Mouse (Mus musculus): ENCODE results near the gene Pxdn. TPM values are rescaled to one million over a fixed set of nuclear protein-coding genes. Genes with fewer than 3 reads are reported as not detected.

Gene Pxdn
- polyA plus RNA-seq, 1 experiment: not detected

GRCm38 (mm10) chr12:29944650-29945049 is 7.2 kb downstream of the Pxdn start:
- TF ChIP-seq GATA1 (IDR thresholded peaks at IDR 0.05; ENCODE audit: low read length): no peak
- TF ChIP-seq TAL1 (IDR thresholded peaks at IDR 0.05; ENCODE audit: low read length): no peak
- Histone ChIP-seq H3K4me1 (ENCODE audit: control insufficient read depth) (no peaks in the 10 kb centered on the region), H3K36me3 (ENCODE audit: control insufficient read depth) (no peaks in the 10 kb centered on the region), H3K27me3 (ENCODE audit: control insufficient read depth) (no peaks in the 10 kb centered on the region), H3K4me3 (replicated peaks) (no peak overlapping the region), H3K9me3 (ENCODE audit: control insufficient read depth, low read length) (no peaks in the 10 kb centered on the region)

GRCm38 (mm10) chr12:29945182-29945743 is 7.9 kb downstream of the Pxdn start:
- H3K4me3 ChIP-seq (replicated peaks): no peak overlapping the region
- no peaks in the 10 kb centered on the region for H3K9me3 ChIP-seq (ENCODE audit: control insufficient read depth, low read length)
- no peaks in the 10 kb centered on the region for H3K27me3 ChIP-seq (ENCODE audit: control insufficient read depth)
- no peak for TF ChIP-seq TAL1 (IDR thresholded peaks at IDR 0.05; ENCODE audit: low read length)
- no peak for TF ChIP-seq GATA1 (IDR thresholded peaks at IDR 0.05; ENCODE audit: low read length)
- H3K4me1 ChIP-seq (ENCODE audit: control insufficient read depth): no peaks in the 10 kb centered on the region
- H3K36me3 ChIP-seq (ENCODE audit: control insufficient read depth): no peaks in the 10 kb centered on the region

GRCm38 (mm10) chr12:29951043-29951442 is 13.6 kb downstream of the Pxdn start:
- H3K9me3 ChIP-seq (ENCODE audit: control insufficient read depth, low read length): no peaks in the 10 kb centered on the region
- H3K36me3 ChIP-seq (ENCODE audit: control insufficient read depth): no peaks in the 10 kb centered on the region
- no peak overlapping the region for H3K4me3 ChIP-seq (replicated peaks)
- TF ChIP-seq GATA1 (IDR thresholded peaks at IDR 0.05; ENCODE audit: low read length): no peak
- no peak for TF ChIP-seq TAL1 (IDR thresholded peaks at IDR 0.05; ENCODE audit: low read length)
- no peaks in the 10 kb centered on the region for H3K4me1 ChIP-seq (ENCODE audit: control insufficient read depth)
- H3K27me3 ChIP-seq (ENCODE audit: control insufficient read depth): no peaks in the 10 kb centered on the region

GRCm38 (mm10) chr12:29951485-29951884 is 14.1 kb downstream of the Pxdn start:
- no peaks in the 10 kb centered on the region for H3K36me3 ChIP-seq (ENCODE audit: control insufficient read depth)
- H3K9me3 ChIP-seq (ENCODE audit: control insufficient read depth, low read length): no peaks in the 10 kb centered on the region
- H3K4me3 ChIP-seq (replicated peaks): no peak overlapping the region
- no peaks in the 10 kb centered on the region for H3K27me3 ChIP-seq (ENCODE audit: control insufficient read depth)
- TF ChIP-seq TAL1 (IDR thresholded peaks at IDR 0.05; ENCODE audit: low read length) (no peak), GATA1 (IDR thresholded peaks at IDR 0.05; ENCODE audit: low read length) (no peak)
- no peaks in the 10 kb centered on the region for H3K4me1 ChIP-seq (ENCODE audit: control insufficient read depth)

- no peaks in the 10 kb centered on the region for H3K4me1 ChIP-seq (ENCODE audit: control insufficient read depth)
- H3K4me3 ChIP-seq (replicated peaks): no peak overlapping the region
- no peak for TF ChIP-seq TAL1 (IDR thresholded peaks at IDR 0.05; ENCODE audit: low read length)
- H3K27me3 ChIP-seq (ENCODE audit: control insufficient read depth): no peaks in the 10 kb centered on the region
- no peaks in the 10 kb centered on the region for H3K36me3 ChIP-seq (ENCODE audit: control insufficient read depth)
- no peaks in the 10 kb centered on the region for H3K9me3 ChIP-seq (ENCODE audit: control insufficient read depth, low read length)
Measured at GRCm38 (mm10) chr12:29952102-29952501, 14.7 kb downstream of the Pxdn start.

GRCm38 (mm10) chr12:29953999-29954398 is 16.6 kb downstream of the Pxdn start:
- H3K4me3 ChIP-seq (replicated peaks): no peak overlapping the region
- no peaks in the 10 kb centered on the region for H3K36me3 ChIP-seq (ENCODE audit: control insufficient read depth)
- no peaks in the 10 kb centered on the region for H3K27me3 ChIP-seq (ENCODE audit: control insufficient read depth)
- no peaks in the 10 kb centered on the region for H3K4me1 ChIP-seq (ENCODE audit: control insufficient read depth)
- H3K9me3 ChIP-seq (ENCODE audit: control insufficient read depth, low read length): no peaks in the 10 kb centered on the region
- TF ChIP-seq GATA1 (IDR thresholded peaks at IDR 0.05; ENCODE audit: low read length): no peak
- TF ChIP-seq TAL1 (IDR thresholded peaks at IDR 0.05; ENCODE audit: low read length): no peak

- no peaks in the 10 kb centered on the region for H3K4me1 ChIP-seq (ENCODE audit: control insufficient read depth)
- H3K4me3 ChIP-seq (replicated peaks): no peak overlapping the region
- no peak for TF ChIP-seq GATA1 (IDR thresholded peaks at IDR 0.05; ENCODE audit: low read length)
- no peak for TF ChIP-seq TAL1 (IDR thresholded peaks at IDR 0.05; ENCODE audit: low read length)
- no peaks in the 10 kb centered on the region for H3K27me3 ChIP-seq (ENCODE audit: control insufficient read depth)
- no peaks in the 10 kb centered on the region for H3K9me3 ChIP-seq (ENCODE audit: control insufficient read depth, low read length)
- H3K36me3 ChIP-seq (ENCODE audit: control insufficient read depth): no peaks in the 10 kb centered on the region
Measured at GRCm38 (mm10) chr12:29954464-29954863, 17.1 kb downstream of the Pxdn start.

GRCm38 (mm10) chr12:29956969-29957368 is 19.6 kb downstream of the Pxdn start:
- Histone ChIP-seq H3K9me3 (ENCODE audit: control insufficient read depth, low read length) (no peaks in the 10 kb centered on the region), H3K4me1 (ENCODE audit: control insufficient read depth) (no peaks in the 10 kb centered on the region), H3K27me3 (ENCODE audit: control insufficient read depth) (no peaks in the 10 kb centered on the region), H3K36me3 (ENCODE audit: control insufficient read depth) (no peaks in the 10 kb centered on the region), H3K4me3 (replicated peaks) (no peak overlapping the region)
- no peak for TF ChIP-seq TAL1 (IDR thresholded peaks at IDR 0.05; ENCODE audit: low read length)
- no peak for TF ChIP-seq GATA1 (IDR thresholded peaks at IDR 0.05; ENCODE audit: low read length)

GRCm38 (mm10) chr12:29958637-29959036 is 21.2 kb downstream of the Pxdn start:
- Histone ChIP-seq H3K9me3 (ENCODE audit: control insufficient read depth, low read length) (peaks cover 2% of the 10 kb centered on the region; the same call in 1 of the 2 replicates), H3K4me1 (ENCODE audit: control insufficient read depth) (no peaks in the 10 kb centered on the region), H3K36me3 (ENCODE audit: control insufficient read depth) (no peaks in the 10 kb centered on the region), H3K4me3 (replicated peaks) (no peak overlapping the region), H3K27me3 (ENCODE audit: control insufficient read depth) (no peaks in the 10 kb centered on the region)
- TF ChIP-seq GATA1 (IDR thresholded peaks at IDR 0.05; ENCODE audit: low read length) (no peak), TAL1 (IDR thresholded peaks at IDR 0.05; ENCODE audit: low read length) (no peak)

- no peaks in the 10 kb centered on the region for H3K36me3 ChIP-seq (ENCODE audit: control insufficient read depth)
Measured at GRCm38 (mm10) chr12:29961041-29961440, 23.6 kb downstream of the Pxdn start.

More at GRCm38 (mm10) chr12:29961041-29961440, 23.6 kb downstream of the Pxdn start:
- H3K4me3 ChIP-seq (replicated peaks): no peak overlapping the region
- H3K9me3 ChIP-seq (ENCODE audit: control insufficient read depth, low read length): peaks cover 2% of the 10 kb centered on the region; the same call in 1 of the 2 replicates
- no peaks in the 10 kb centered on the region for H3K4me1 ChIP-seq (ENCODE audit: control insufficient read depth)
- H3K27me3 ChIP-seq (ENCODE audit: control insufficient read depth): no peaks in the 10 kb centered on the region
- TF ChIP-seq GATA1 (IDR thresholded peaks at IDR 0.05; ENCODE audit: low read length) (no peak), TAL1 (IDR thresholded peaks at IDR 0.05; ENCODE audit: low read length) (no peak)

Data from erythroblast, embryonic 14.5 days (primary cell).